ENCODE assay signal across 18 mouse cellular contexts in the genomic region with DNA sequence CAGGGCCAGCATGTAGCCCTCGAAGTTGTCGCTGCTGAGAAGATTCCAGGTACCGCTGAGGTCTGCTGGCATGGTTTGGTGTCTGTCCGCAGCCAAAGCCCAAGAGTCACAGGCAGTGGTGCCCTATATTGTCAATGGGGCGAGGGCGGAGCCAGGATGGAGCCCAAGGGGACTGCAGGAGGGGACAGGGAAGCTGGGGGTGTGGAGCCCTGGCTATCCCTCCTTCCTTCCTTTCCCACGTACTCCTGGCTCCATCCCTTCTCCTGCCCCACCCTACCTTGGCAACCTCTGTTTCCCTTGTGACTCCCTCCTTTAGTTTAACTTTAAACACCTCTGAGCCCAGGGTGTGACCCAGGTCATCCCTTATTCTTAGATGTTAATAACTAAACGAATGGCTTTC. TPM values are rescaled to one million over a fixed set of nuclear protein-coding genes. Genes with fewer than 3 reads are reported as not detected.
DNase-seq lines count a peak whose midpoint lies in the region; ATAC-seq and TF ChIP-seq lines count a peak whose summit lies in the region.
"Had no signal": no experiment of that assay in that cellular context is flagged by ENCODE, and none has a peak within 500 bp of the region (broad histone marks: within the 10 kb centered on the region; RNA-seq: fewer than 3 reads in every experiment).

Gene Rbp7, minus strand, starts transcription at position 100 of the 400 bp plus-strand sequence.

- peak; percentile 51 for DNase-seq in kidney, adult 9 months
- DNase-seq in ZHBTc4 (ENCODE audit: low read depth, low spot score): peak; percentile 10
- no peak for DNase-seq in adrenal gland, postnatal 4 days (ENCODE audit: low spot score in 2 of 2)
- DNase-seq in heart, postnatal 0 days (ENCODE audit: low spot score): no peak
- DNase-seq: cerebellum, adult 9-11 months; lung, embryonic 14.5 days; thymus, postnatal 4 days had no signal

- 60% methylated on average over 8 of the region's 8 CpGs for WGBS in kidney, embryonic 16.5 days
- 46% methylated on average over 8 of the region's 8 CpGs for WGBS in heart, postnatal 0 days
- WGBS in hindbrain, embryonic 16.5 days: 54% methylated on average over 8 of the region's 8 CpGs

- H3K36me3 ChIP-seq in kidney, embryonic 16.5 days (ENCODE audit: insufficient read depth, low read length): no peaks in the 10 kb centered on the region
- H3K36me3 ChIP-seq in heart, postnatal 0 days (replicated peaks; ENCODE audit: control insufficient read depth, insufficient read depth, low read length): no peaks in the 10 kb centered on the region
- H3K36me3 ChIP-seq in hindbrain, embryonic 16.5 days (ENCODE audit: control insufficient read depth, insufficient read depth, low read length): no peaks in the 10 kb centered on the region
- H3K36me3 ChIP-seq: limb, embryonic 15.5 days; neural tube, embryonic 15.5 days had no signal

- H3K9ac ChIP-seq in kidney, embryonic 16.5 days (replicated peaks; ENCODE audit: low read length): no peak within 1 kb of the TSS
- H3K9ac ChIP-seq in heart, postnatal 0 days (replicated peaks; ENCODE audit: low read depth, low read length): no peak within 1 kb of the TSS
- H3K9ac ChIP-seq in hindbrain, embryonic 16.5 days (ENCODE audit: low read depth, low read length): no peak within 1 kb of the TSS
- H3K9ac ChIP-seq: limb, embryonic 15.5 days; lung, embryonic 14.5 days; neural tube, embryonic 15.5 days had no signal

- no peak within 1 kb of the TSS for H3K4me2 ChIP-seq in kidney, embryonic 16.5 days (replicated peaks; ENCODE audit: low read depth, low read length)
- peak within 1 kb of the TSS; percentile 24 for H3K4me2 ChIP-seq in heart, postnatal 0 days (ENCODE audit: low read depth, low read length)
- H3K4me2 ChIP-seq in hindbrain, embryonic 16.5 days (ENCODE audit: low read length): no peak within 1 kb of the TSS
- H3K4me2 ChIP-seq: limb, embryonic 15.5 days; lung, embryonic 14.5 days; neural tube, embryonic 15.5 days had no signal

- no peaks in the 10 kb centered on the region for H3K4me1 ChIP-seq in kidney, embryonic 16.5 days (ENCODE audit: insufficient read depth, low read length)
- H3K4me1 ChIP-seq in heart, postnatal 0 days (ENCODE audit: control insufficient read depth, insufficient read depth): no peaks in the 10 kb centered on the region
- no peaks in the 10 kb centered on the region for H3K4me1 ChIP-seq in hindbrain, embryonic 16.5 days (ENCODE audit: control insufficient read depth, insufficient read depth, low read depth, low read length)
- H3K4me1 ChIP-seq: limb, embryonic 15.5 days; neural tube, embryonic 15.5 days had no signal

- ATAC-seq in kidney, embryonic 16.5 days (ENCODE audit: low FRiP score, low TSS enrichment): no peak; the same call in 1 of the 2 replicates
- peak; percentile 22; the same call in 1 of the 2 replicates for ATAC-seq in heart, postnatal 0 days (ENCODE audit: insufficient read depth, low read depth)
- no peak for ATAC-seq in inflammation-experienced regulatory T-cells, adult 6 months
- ATAC-seq in hindbrain, embryonic 16.5 days: no peak
- ATAC-seq: intestine, embryonic 16.5 days had no signal

- H3K27me3 ChIP-seq in kidney, embryonic 16.5 days (ENCODE audit: insufficient read depth, low read length): no peaks in the 10 kb centered on the region
- no peaks in the 10 kb centered on the region for H3K27me3 ChIP-seq in heart, postnatal 0 days (ENCODE audit: control insufficient read depth, insufficient read depth, low read length)
- no peaks in the 10 kb centered on the region for H3K27me3 ChIP-seq in hindbrain, embryonic 16.5 days (replicated peaks; ENCODE audit: control insufficient read depth, insufficient read depth, low read length)
- H3K27me3 ChIP-seq: limb, embryonic 15.5 days; neural tube, embryonic 15.5 days had no signal

- H3K27ac ChIP-seq in kidney, embryonic 16.5 days (ENCODE audit: low read length): no peak within 1 kb of the TSS
- H3K27ac ChIP-seq in heart, postnatal 0 days (ENCODE audit: low read depth): peak within 1 kb of the TSS; percentile 35; the same call in 1 of the 2 replicates
- no peak within 1 kb of the TSS for H3K27ac ChIP-seq in hindbrain, embryonic 16.5 days (ENCODE audit: low read depth, low read length)
- H3K27ac ChIP-seq: layer of hippocampus, adult 2 months; limb, embryonic 15.5 days; neural tube, embryonic 15.5 days had no signal

- no peaks in the 10 kb centered on the region for H3K9me3 ChIP-seq in kidney, embryonic 16.5 days (ENCODE audit: low read length)
- no peaks in the 10 kb centered on the region for H3K9me3 ChIP-seq in heart, postnatal 0 days (replicated peaks; ENCODE audit: control insufficient read depth, low read length)
- no peaks in the 10 kb centered on the region for H3K9me3 ChIP-seq in hindbrain, embryonic 16.5 days (ENCODE audit: control insufficient read depth, low read length)
- H3K9me3 ChIP-seq: limb, embryonic 15.5 days; neural tube, embryonic 15.5 days had no signal

- no peak within 1 kb of the TSS for H3K4me3 ChIP-seq in kidney, embryonic 16.5 days (ENCODE audit: low read length)
- peak within 1 kb of the TSS; percentile 1; the same call in 1 of the 2 replicates for H3K4me3 ChIP-seq in heart, postnatal 0 days (ENCODE audit: low read depth, low read length)
- H3K4me3 ChIP-seq in hindbrain, embryonic 16.5 days (ENCODE audit: low read length): no peak within 1 kb of the TSS
- H3K4me3 ChIP-seq: layer of hippocampus, adult 2 months; limb, embryonic 15.5 days; neural tube, embryonic 15.5 days had no signal

- TF ChIP-seq EP300 in heart, postnatal 0 days (IDR thresholded peaks at IDR 0.05; ENCODE audit: low read depth): no peak

- TF ChIP-seq CTCF in heart, postnatal 0 days (IDR thresholded peaks at IDR 0.05; ENCODE audit: low read depth): no peak

RNA-seq across cellular contexts. Expression of gene Rbp7, which starts in this region (rescaled TPM):
- polyA plus RNA-seq in kidney, embryonic 16.5 days (2015; fragmentation: Nextera tagmentation; extraction: Ambion mirVana): 1.3 TPM in 2 replicates
- total RNA-seq in adrenal gland, postnatal 4 days (2021): 10 to 100 TPM; 12.6 to 19.8 TPM
- total RNA-seq in heart, postnatal 0 days (2014; rRNA removed; ENCODE audit: low replicate concordance): 2.2 and 6.0 TPM in 2 replicates
- 64.1 and 74.2 TPM in 2 replicates for polyA plus RNA-seq in heart, postnatal 0 days (2015; fragmentation: Nextera tagmentation; extraction: Ambion mirVana)
- polyA plus RNA-seq in inflammation-experienced regulatory T-cells, adult 6 months (2017; shearing (Covaris generic)): not detected
- polyA plus RNA-seq in hindbrain, embryonic 16.5 days (2015; fragmentation: Nextera tagmentation; extraction: Ambion mirVana): not detected in 2 replicates
- total RNA-seq: layer of hippocampus, adult 2 months; megakaryocyte, adult 5-6 weeks; monocyte, adult 5-6 weeks had no signal
- polyA plus RNA-seq: embryonic facial prominence, embryonic 11.5 days; forebrain, embryonic 11.5 days; neural tube, embryonic 15.5 days had no signal

Comparison
In these comparisons a context has a peak if more than half of its experiments do, and no peak if none do; other contexts are left out.
1. RNA of gene Rbp7 (polyA plus RNA-seq): 64.1 to 74.2 TPM in heart, postnatal 0 days; 1.3 TPM in kidney, embryonic 16.5 days, not detected in inflammation-experienced regulatory T-cells, adult 6 months and not detected in hindbrain, embryonic 16.5 days; every median in the first group is over 10 times any median in the second.
2. DNase-seq: peak in kidney, adult 9 months (single experiment) and ZHBTc4 (single experiment); none in adrenal gland, postnatal 4 days (0 of 2) and heart, postnatal 0 days (single experiment).